Mouse (Mus musculus) hindbrain, embryonic 13.5 days (tissue): ENCODE measurements around the gene Limch1. TPM values are rescaled to one million over a fixed set of nuclear protein-coding genes. Genes with fewer than 3 reads are reported as not detected.

Experiments used
- ATAC-seq: fragments of 200-750 bp; cut with Nextera tagmentation; 2 replicates; pipeline ENCODE4 v1.8.0; 2017; ENCODE audit warnings: moderate TSS enrichment; ENCODE audit not compliant: low FRiP score
- H3K27ac ChIP-seq: fragments of 300-500 bp; sonication (generic); 2 replicates; pipeline ENCODE4 v1.5.1; 2015; ENCODE audit warnings: inconsistent platforms, mild to moderate bottlenecking, moderate library complexity
- H3K27me3 ChIP-seq: fragments of 300-500 bp; sonication (generic); 2 replicates; pipeline ENCODE4 v1.6.1; 2015; ENCODE audit warnings: mild to moderate bottlenecking, inconsistent platforms
- H3K36me3 ChIP-seq: fragments of 300-500 bp; sonication (generic); 2 replicates; pipeline ENCODE4 v1.6.1; 2015; ENCODE audit warnings: mild to moderate bottlenecking, inconsistent platforms
- H3K4me1 ChIP-seq: fragments of 300-500 bp; sonication (generic); replicated peaks from 2 replicates; pipeline ENCODE4 v1.6.1; 2015; ENCODE audit warnings: inconsistent platforms
- H3K4me2 ChIP-seq: fragments of 300-500 bp; sonication (generic); 2 replicates; pipeline ENCODE4 v1.6.1; 2015; ENCODE audit warnings: inconsistent platforms, mild to moderate bottlenecking, moderate library complexity
- H3K4me3 ChIP-seq: fragments of 300-500 bp; sonication (generic); 2 replicates; pipeline ENCODE4 v1.5.1; 2015; ENCODE audit warnings: mild to moderate bottlenecking, inconsistent platforms
- H3K9ac ChIP-seq: fragments of 300-500 bp; sonication (generic); 2 replicates; pipeline ENCODE4 v1.6.1; 2015; ENCODE audit warnings: mild to moderate bottlenecking, inconsistent platforms
- H3K9me3 ChIP-seq: fragments of 300-500 bp; sonication (generic); 2 replicates; pipeline ENCODE4 v1.6.1; 2016; ENCODE audit warnings: inconsistent platforms
- WGBS: fragments of 180-500 bp; shearing (Covaris S2); methylation state at CpG from one replicate; pipeline ENCODE4 v1.1.7; 2015; 5-methylcytosine and 5-hydroxymethylcytosine counted together
- polyA plus RNA-seq: library from polyadenylated mRNA; unstranded; fragments of >200 nt; fragmentation: Nextera tagmentation; extraction: Ambion mirVana; gene quantifications from 2 replicates; pipeline ENCODE4 v1.2.1, GENCODE M21; 2015

Limch1 gene
- polyA plus RNA-seq, 1 experiment from 2014 or later = 49.0 TPM

- Histone ChIP-seq H3K36me3 (no peaks in the 10 kb centered on the region), H3K9ac (no peak overlapping the region), H3K27ac (peak overlapping the region; percentile 78), H3K4me3 (no peak overlapping the region), H3K27me3 (no peaks in the 10 kb centered on the region), H3K9me3 (no peaks in the 10 kb centered on the region), H3K4me2 (no peak overlapping the region), H3K4me1 (peaks cover 49% of the 10 kb centered on the region)
- 68% methylated on average over 6 of the region's 6 CpGs for WGBS
- no peak for ATAC-seq
Measured at GRCm38 (mm10) chr5:66797326-66797725, 51.7 kb downstream of the Limch1 start.

- H3K4me1 ChIP-seq = peaks cover 54% of the 10 kb centered on the region
- no peak overlapping the region for H3K4me2 ChIP-seq
- H3K4me3 ChIP-seq = no peak overlapping the region
- 0 out of 2 replicates have a peak, but pooled peaks have one; percentile 47 for ATAC-seq
- H3K9me3 ChIP-seq = no peaks in the 10 kb centered on the region
- 35% methylated on average over 3 of the region's 3 CpGs for WGBS
- H3K9ac ChIP-seq = no peak overlapping the region
- H3K27me3 ChIP-seq = no peaks in the 10 kb centered on the region
- no peaks in the 10 kb centered on the region for H3K36me3 ChIP-seq
- peak overlapping the region; percentile 78 for H3K27ac ChIP-seq
Measured at GRCm38 (mm10) chr5:66798135-66798534, 52.5 kb downstream of the Limch1 start.

- H3K4me1 ChIP-seq = peaks cover 54% of the 10 kb centered on the region
- no peak overlapping the region for H3K4me3 ChIP-seq
- H3K27me3 ChIP-seq = no peaks in the 10 kb centered on the region
- no peak overlapping the region; the same call in 1 of the 2 replicates for H3K9ac ChIP-seq
- ATAC-seq = 0 out of 2 replicates have a peak, but pooled peaks have one; percentile 52
- no peaks in the 10 kb centered on the region for H3K36me3 ChIP-seq
- no peaks in the 10 kb centered on the region for H3K9me3 ChIP-seq
- no peak overlapping the region for H3K4me2 ChIP-seq
- peak overlapping the region; percentile 78 for H3K27ac ChIP-seq
- WGBS = 19% methylated on average over 8 of the region's 8 CpGs
Measured at GRCm38 (mm10) chr5:66798591-66799003, 53.0 kb downstream of the Limch1 start.

- WGBS = 6% methylated on average over 9 of the region's 9 CpGs
- Histone ChIP-seq H3K9me3 (no peaks in the 10 kb centered on the region), H3K4me3 (no peak overlapping the region), H3K4me2 (0 out of 2 replicates have a peak overlapping the region, but pooled peaks have one; percentile 8), H3K9ac (0 out of 2 replicates have a peak overlapping the region, but pooled peaks have one; percentile 10), H3K27me3 (no peaks in the 10 kb centered on the region), H3K36me3 (no peaks in the 10 kb centered on the region), H3K4me1 (peaks cover 54% of the 10 kb centered on the region), H3K27ac (peak overlapping the region; percentile 65)
- ATAC-seq = peak; percentile 29; the same call in 1 of the 2 replicates
Measured at GRCm38 (mm10) chr5:66800243-66800642, 54.6 kb downstream of the Limch1 start.

- peak overlapping the region; percentile 65 for H3K27ac ChIP-seq
- no peaks in the 10 kb centered on the region for H3K36me3 ChIP-seq
- no peak overlapping the region for H3K9ac ChIP-seq
- no peaks in the 10 kb centered on the region for H3K27me3 ChIP-seq
- peaks cover 55% of the 10 kb centered on the region for H3K4me1 ChIP-seq
- ATAC-seq = no peak
- no peak overlapping the region for H3K4me2 ChIP-seq
- H3K4me3 ChIP-seq = no peak overlapping the region
- H3K9me3 ChIP-seq = no peaks in the 10 kb centered on the region
- WGBS = 80% methylated on average over 6 of the region's 6 CpGs
Measured at GRCm38 (mm10) chr5:66800977-66801376, 55.4 kb downstream of the Limch1 start.

GRCm38 (mm10) chr5:66802196-66802595, 56.6 kb downstream of the Limch1 start:
- H3K36me3 ChIP-seq = no peaks in the 10 kb centered on the region
- no peak overlapping the region for H3K4me2 ChIP-seq
- no peak for ATAC-seq
- no peak overlapping the region for H3K27ac ChIP-seq
- WGBS = 70% methylated on average over 10 of the region's 10 CpGs
- no peaks in the 10 kb centered on the region for H3K9me3 ChIP-seq
- H3K27me3 ChIP-seq = no peaks in the 10 kb centered on the region
- H3K9ac ChIP-seq = no peak overlapping the region
- H3K4me3 ChIP-seq = no peak overlapping the region
- H3K4me1 ChIP-seq = peaks cover 65% of the 10 kb centered on the region

- H3K27ac ChIP-seq = no peak overlapping the region; the same call in 1 of the 2 replicates
- no peak for ATAC-seq
- 66% methylated on average over 7 of the region's 7 CpGs for WGBS
Measured at GRCm38 (mm10) chr5:66806335-66806734, 60.7 kb downstream of the Limch1 start.

GRCm38 (mm10) chr5:66807737-66808136, 62.1 kb downstream of the Limch1 start:
- H3K4me2 ChIP-seq = no peak overlapping the region
- H3K9me3 ChIP-seq = no peaks in the 10 kb centered on the region
- WGBS = 89% methylated on average over 6 of the region's 6 CpGs
- ATAC-seq = no peak
- no peak overlapping the region for H3K27ac ChIP-seq
- no peaks in the 10 kb centered on the region for H3K36me3 ChIP-seq
- no peaks in the 10 kb centered on the region for H3K27me3 ChIP-seq
- H3K4me3 ChIP-seq = no peak overlapping the region
- peaks cover 28% of the 10 kb centered on the region for H3K4me1 ChIP-seq
- H3K9ac ChIP-seq = no peak overlapping the region

More at GRCm38 (mm10) chr5:66806335-66806734, 60.7 kb downstream of the Limch1 start:
- H3K9ac ChIP-seq = no peak overlapping the region
- peaks cover 38% of the 10 kb centered on the region for H3K4me1 ChIP-seq
- H3K4me3 ChIP-seq = no peak overlapping the region
- no peak overlapping the region for H3K4me2 ChIP-seq
- H3K36me3 ChIP-seq = no peaks in the 10 kb centered on the region
- no peaks in the 10 kb centered on the region for H3K27me3 ChIP-seq
- no peaks in the 10 kb centered on the region for H3K9me3 ChIP-seq

GRCm38 (mm10) chr5:66809016-66809570, 63.5 kb downstream of the Limch1 start:
- Histone ChIP-seq H3K9me3 (no peaks in the 10 kb centered on the region), H3K27ac (no peak overlapping the region), H3K9ac (no peak overlapping the region), H3K4me3 (no peak overlapping the region), H3K4me2 (no peak overlapping the region), H3K36me3 (no peaks in the 10 kb centered on the region), H3K4me1 (peaks cover 26% of the 10 kb centered on the region), H3K27me3 (no peaks in the 10 kb centered on the region)
- ATAC-seq = no peak
- 74% methylated on average over 9 of the region's 9 CpGs for WGBS

- Histone ChIP-seq H3K4me2 (no peak overlapping the region), H3K4me1 (peaks cover 26% of the 10 kb centered on the region), H3K9me3 (no peaks in the 10 kb centered on the region), H3K9ac (no peak overlapping the region), H3K27ac (peak overlapping the region; percentile 1; the same call in 1 of the 2 replicates), H3K4me3 (no peak overlapping the region), H3K27me3 (no peaks in the 10 kb centered on the region), H3K36me3 (no peaks in the 10 kb centered on the region)
- no peak for ATAC-seq
- 56% methylated on average over 2 of the region's 2 CpGs for WGBS
Measured at GRCm38 (mm10) chr5:66810396-66810795, 64.8 kb downstream of the Limch1 start.

GRCm38 (mm10) chr5:66814674-66815073, 69.0 kb downstream of the Limch1 start:
- WGBS = 93% methylated on average over 3 of the region's 3 CpGs
- Histone ChIP-seq H3K9ac (no peak overlapping the region), H3K36me3 (no peaks in the 10 kb centered on the region), H3K4me3 (no peak overlapping the region), H3K27ac (no peak overlapping the region), H3K27me3 (no peaks in the 10 kb centered on the region), H3K4me1 (peaks cover 9% of the 10 kb centered on the region), H3K4me2 (no peak overlapping the region), H3K9me3 (no peaks in the 10 kb centered on the region)
- no peak for ATAC-seq

- no peak overlapping the region for H3K4me2 ChIP-seq
- H3K4me3 ChIP-seq = no peak overlapping the region
- no peaks in the 10 kb centered on the region for H3K9me3 ChIP-seq
- WGBS = 20% methylated on average over 6 of the region's 6 CpGs
- no peaks in the 10 kb centered on the region for H3K36me3 ChIP-seq
- no peaks in the 10 kb centered on the region for H3K27me3 ChIP-seq
- no peak for ATAC-seq
- peaks cover 5% of the 10 kb centered on the region; the same call in 1 of the 2 replicates for H3K4me1 ChIP-seq
- H3K27ac ChIP-seq = 0 out of 2 replicates have a peak overlapping the region, but pooled peaks have one; percentile 55
- H3K9ac ChIP-seq = no peak overlapping the region
Measured at GRCm38 (mm10) chr5:66815877-66816276, 70.2 kb downstream of the Limch1 start.

GRCm38 (mm10) chr5:66816751-66817150, 71.1 kb downstream of the Limch1 start:
- Histone ChIP-seq H3K4me3 (no peak overlapping the region), H3K36me3 (no peaks in the 10 kb centered on the region), H3K9ac (no peak overlapping the region), H3K4me2 (no peak overlapping the region), H3K27ac (no peak overlapping the region), H3K9me3 (no peaks in the 10 kb centered on the region), H3K4me1 (peaks cover 5% of the 10 kb centered on the region; the same call in 1 of the 2 replicates), H3K27me3 (no peaks in the 10 kb centered on the region)
- WGBS = 70% methylated on average over 18 of the region's 18 CpGs
- no peak for ATAC-seq
